Mouse (Mus musculus) monocyte, adult 5-6 weeks (primary cell): Measurements from ENCODE around the gene Grk5. TPM values are rescaled to one million over a fixed set of nuclear protein-coding genes. Genes with fewer than 3 reads are reported as not detected.
A peak's percentile ranks its signal among the peaks of the same experiment; 100 is the strongest.
"Not testable (repeated sequence)": the region's sequence is repeated elsewhere in the genome, so short reads cannot be mapped to it uniquely, and the experiment has no call there.

Source experiments
- ATAC-seq: fragments of 153-309, 156-312 bp; replicated peaks from 2 replicates; pipeline ENCODE4 v1.8.0; 2017; ENCODE audit warnings: mild to moderate bottlenecking; ENCODE audit not compliant: low TSS enrichment, insufficient number of reproducible peaks, severe bottlenecking, poor library complexity, low FRiP score
- total RNA-seq: library from RNA; stranded (forward); fragments of 200-1000, 200-491, 200-594 nt; gene quantifications from 3 replicates; pipeline ENCODE4 v1.2.3, GENCODE M21; 2017

The Grk5 gene
- total RNA-seq, 1 experiment from 2014 or later, result 78.4 TPM

- ATAC-seq, result no peak
Measured at GRCm38 (mm10) chr19:60903971-60904370, 14.4 kb downstream of the Grk5 start.

GRCm38 (mm10) chr19:60905477-60905876 is 15.9 kb downstream of the Grk5 start:
- no peak for ATAC-seq

GRCm38 (mm10) chr19:60910304-60910703 is 20.8 kb downstream of the Grk5 start:
- ATAC-seq, result no peak

- no peak for ATAC-seq
Measured at GRCm38 (mm10) chr19:60911653-60912052, 22.1 kb downstream of the Grk5 start.

- no peak for ATAC-seq
Measured at GRCm38 (mm10) chr19:60915236-60915635, 25.7 kb downstream of the Grk5 start.

- no peak for ATAC-seq
Measured at GRCm38 (mm10) chr19:60915862-60916261, 26.3 kb downstream of the Grk5 start.

GRCm38 (mm10) chr19:60916869-60917570 is 27.5 kb downstream of the Grk5 start:
- ATAC-seq, result no peak

- not testable (repeated sequence) for ATAC-seq
Measured at GRCm38 (mm10) chr19:60924534-60924933, 35.0 kb downstream of the Grk5 start.

GRCm38 (mm10) chr19:60935001-60935400 is 45.5 kb downstream of the Grk5 start:
- peak; percentile 46; the same call in 1 of the 2 replicates for ATAC-seq

- ATAC-seq, result peak; percentile 93
Measured at GRCm38 (mm10) chr19:60939954-60940379, 50.4 kb downstream of the Grk5 start.

GRCm38 (mm10) chr19:60940866-60941265 is 51.3 kb downstream of the Grk5 start:
- ATAC-seq, result no peak

- peak; percentile 85 for ATAC-seq
Measured at GRCm38 (mm10) chr19:60945801-60946311, 56.3 kb downstream of the Grk5 start.

GRCm38 (mm10) chr19:60946656-60947055 is 57.1 kb downstream of the Grk5 start:
- ATAC-seq, result peak; percentile 90

- no peak for ATAC-seq
Measured at GRCm38 (mm10) chr19:60948996-60949395, 59.4 kb downstream of the Grk5 start.

GRCm38 (mm10) chr19:60950056-60950869 is 60.7 kb downstream of the Grk5 start:
- ATAC-seq, result no peak

- ATAC-seq, result no peak
Measured at GRCm38 (mm10) chr19:60955131-60955530, 65.6 kb downstream of the Grk5 start.

GRCm38 (mm10) chr19:60955712-60956111 is 66.2 kb downstream of the Grk5 start:
- ATAC-seq, result no peak

- no peak for ATAC-seq
Measured at GRCm38 (mm10) chr19:60956198-60956750, 66.7 kb downstream of the Grk5 start.

- no peak for ATAC-seq
Measured at GRCm38 (mm10) chr19:60959706-60960230, 70.2 kb downstream of the Grk5 start.
